Mouse (Mus musculus) stomach, postnatal 0 days (tissue): ENCODE measurements around the gene Gpank1.

Experiments used
- CTCF ChIP-seq: IDR thresholded peaks from 2 replicates; pipeline ENCODE4 v1.5.1; 2016; ENCODE audit warnings: antibody characterized with exemption, low read depth, mild to moderate bottlenecking, moderate library complexity
- EP300 ChIP-seq: optimal IDR thresholded peaks from 2 replicates; pipeline ENCODE3; 2016; ENCODE audit warnings: antibody characterized with exemption

- no peak for TF ChIP-seq CTCF
- TF ChIP-seq EP300 = no peak
Observed at GRCm38 (mm10) chr17:35140490-35140996, 19.3 kb downstream of the Gpank1 start.
